Mouse (Mus musculus): ENCODE measurements around the gene Slc6a16. TPM values are rescaled to one million over a fixed set of nuclear protein-coding genes. Genes with fewer than 3 reads are reported as not detected.

Gene Slc6a16
- polyA plus RNA-seq (2017; shearing (Covaris generic)) = not detected

DNA sequence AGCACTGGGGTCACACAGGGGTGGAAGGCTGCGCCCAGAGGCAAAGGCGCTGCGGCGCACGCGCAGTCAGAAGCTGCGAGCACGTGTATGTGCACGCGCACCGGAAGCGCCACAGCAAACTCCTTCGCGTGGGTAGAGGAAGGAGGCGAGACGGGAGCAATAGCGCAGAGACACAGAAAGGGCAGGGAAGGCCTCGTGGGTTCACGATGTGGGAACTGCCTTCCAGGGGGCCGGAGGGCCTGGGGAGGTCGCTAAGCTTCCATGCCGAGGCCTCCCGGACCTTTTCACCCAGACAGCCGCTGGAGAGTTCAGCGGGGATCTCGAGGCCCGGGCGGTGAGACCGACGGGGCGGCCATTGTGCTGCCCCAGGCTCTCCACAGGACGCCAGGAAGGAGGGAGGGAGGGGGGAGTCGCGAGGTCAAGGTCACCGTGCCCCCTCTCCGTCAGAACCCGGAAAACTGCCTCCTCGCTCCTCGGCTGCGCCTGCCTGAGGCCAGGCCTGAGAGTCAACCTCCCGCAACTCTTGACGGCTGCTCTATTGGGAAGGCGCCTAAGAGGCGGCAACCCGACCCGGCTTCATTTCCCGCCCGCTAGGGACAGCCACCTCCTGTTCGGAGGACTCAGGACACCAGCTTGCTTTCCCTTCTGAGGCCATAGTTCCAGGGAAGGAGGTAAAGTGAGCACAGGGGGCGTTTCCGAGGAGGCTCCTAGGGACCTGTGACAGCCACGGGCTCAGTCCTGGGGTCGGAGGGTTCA, at the start of gene Slc6a16:
Slc6a16 (plus strand) TSS at position 453 of the 756 bp plus-strand sequence.

DNA sequence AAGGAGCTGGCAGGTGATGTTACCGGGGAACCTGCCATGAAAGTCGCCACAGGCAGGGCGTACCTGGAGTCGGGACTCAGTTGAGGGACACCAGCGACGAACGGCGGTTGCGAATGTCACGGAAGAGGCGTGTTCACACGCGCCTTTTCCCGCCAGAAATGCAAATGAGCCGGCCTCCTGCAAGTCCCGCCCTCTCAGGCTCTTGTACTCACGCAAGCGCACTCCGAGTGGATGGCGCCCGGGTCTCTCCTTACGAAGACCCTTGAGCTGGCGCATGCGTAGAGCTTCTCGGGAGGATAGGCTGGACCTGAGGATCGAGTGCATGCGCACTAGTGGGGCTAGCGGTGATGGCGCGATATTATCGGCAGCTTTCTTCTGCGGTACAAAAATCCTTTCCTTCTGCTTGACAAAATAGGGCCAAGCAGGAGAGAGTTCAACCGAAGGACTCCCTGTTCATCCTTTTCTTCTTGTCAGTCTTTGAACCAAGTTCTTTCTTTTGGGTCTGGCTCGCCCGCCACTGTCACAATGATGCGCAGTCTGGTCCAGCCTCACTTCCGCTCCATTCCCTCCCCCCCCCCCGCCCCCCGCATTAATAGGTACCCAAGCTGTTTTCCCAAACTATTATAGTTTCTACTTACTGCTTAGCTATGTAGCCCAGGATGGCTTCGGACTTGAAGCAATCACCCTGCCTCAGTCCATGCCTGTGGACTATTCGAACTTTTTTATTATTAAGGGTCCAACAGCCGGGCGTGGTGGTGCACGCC, 36.3 kb upstream of the Slc6a16 start, which contains the start of gene Ccdc155:
Ccdc155 (minus strand) TSS at position 513 of the 764 bp plus-strand sequence.

GRCm38 (mm10) chr7:45211851-45212251, 29.0 kb upstream of the Slc6a16 start, which contains the start of gene Dkkl1:
Dkkl1 (minus strand) TSS chr7:45212147.

GRCm38 (mm10) chr7:45215673-45216441, 25.0 kb upstream of the Slc6a16 start, which contains the start of gene Tead2:
Tead2 (plus strand) TSS chr7:45215753.

DNA sequence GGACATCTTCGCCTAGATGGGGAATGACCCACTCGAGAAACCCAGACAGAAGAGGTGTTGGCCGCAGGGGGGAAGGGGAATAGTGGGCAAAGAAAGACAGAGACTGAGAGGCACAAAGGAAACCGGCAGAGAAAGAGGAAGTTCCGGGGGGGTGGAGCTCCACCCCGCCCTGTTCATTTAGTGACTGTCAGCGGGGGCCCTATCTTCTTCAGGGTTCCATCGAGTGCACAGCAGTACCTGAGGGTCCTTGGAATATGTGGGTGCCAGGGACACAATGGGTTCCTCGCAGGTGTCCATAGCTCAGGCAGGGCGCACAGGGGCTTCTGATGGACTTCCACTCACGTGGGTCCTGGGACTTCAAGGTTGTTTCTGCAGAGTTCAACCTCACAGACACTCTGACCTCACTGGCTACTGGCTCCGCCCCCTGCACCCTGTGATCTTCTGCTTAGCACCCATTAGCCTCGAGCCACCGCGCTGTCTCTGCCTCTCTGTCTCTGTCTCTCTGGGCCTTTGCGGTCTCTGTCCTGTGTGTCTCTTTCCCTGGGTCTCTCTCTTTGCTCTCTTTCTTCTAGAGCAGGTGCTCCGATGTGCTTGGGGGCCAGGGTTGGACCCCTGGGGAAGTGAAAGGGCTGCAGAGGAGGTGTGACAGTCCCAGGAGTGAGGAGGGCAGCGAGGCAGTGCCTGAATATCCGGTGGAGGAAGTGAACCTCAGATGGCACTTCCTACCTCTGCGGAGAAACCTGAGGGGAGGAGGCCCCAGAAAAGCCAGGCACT, 2.0 kb upstream of the Slc6a16 start, which contains the start of gene Cd37:
Cd37 (minus strand) TSS at position 393 of the 774 bp plus-strand sequence.

DNA sequence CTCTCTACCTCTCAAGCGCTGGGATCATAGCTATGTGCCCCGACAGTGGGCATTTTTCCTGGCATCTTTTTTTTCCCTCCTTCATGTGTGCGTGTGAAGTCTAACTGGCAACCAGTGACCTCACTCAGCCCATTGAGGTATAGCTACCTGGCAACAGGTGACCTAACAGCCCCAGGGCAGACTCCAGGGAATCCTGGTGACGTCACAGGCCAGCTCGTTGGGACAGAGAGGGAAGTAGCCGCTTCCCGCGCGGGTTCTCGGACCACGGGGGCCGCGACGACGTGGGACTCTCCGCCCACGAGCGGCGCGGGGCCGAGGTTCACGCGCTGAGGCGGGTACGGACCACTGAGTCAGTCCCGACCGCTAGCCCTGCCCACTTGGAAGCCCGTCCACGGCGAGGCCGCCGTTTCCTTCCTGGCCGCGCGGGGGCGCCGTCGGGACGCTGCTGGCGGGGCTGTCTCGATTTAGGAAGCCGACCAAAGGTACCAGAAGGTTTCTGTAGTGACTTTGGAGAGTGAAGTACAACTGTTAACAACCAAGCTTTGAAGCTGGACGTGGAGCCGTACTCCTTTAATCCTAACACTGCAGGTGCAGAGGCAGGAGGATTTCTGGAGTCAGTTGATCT, 36.4 kb downstream of the Slc6a16 start, which contains the start of gene Slc6a21:
Slc6a21 (plus strand) TSS at position 378 of the 625 bp plus-strand sequence.

Other genes with a start within 250 kb of the Slc6a16 start
- 134 TPM for gene Irf3, start 243.4 kb upstream of the Slc6a16 start, polyA plus RNA-seq (2017; shearing (Covaris generic))
- gene Bcl2l12, start 242.4 kb upstream of the Slc6a16 start, polyA plus RNA-seq (2017; shearing (Covaris generic)) = 13.6 TPM
- gene Scaf1, start 224.7 kb upstream of the Slc6a16 start, polyA plus RNA-seq (2017; shearing (Covaris generic)) = 22.3 TPM
- gene Rras, start 223.1 kb upstream of the Slc6a16 start, polyA plus RNA-seq (2017; shearing (Covaris generic)) = 25.1 TPM
- 1.0 TPM for gene Prr12, start 188.2 kb upstream of the Slc6a16 start, polyA plus RNA-seq (2017; shearing (Covaris generic))
- gene Nosip, start 178.7 kb upstream of the Slc6a16 start, polyA plus RNA-seq (2017; shearing (Covaris generic)) = 78.5 TPM
- gene Prrg2, start 178.4 kb upstream of the Slc6a16 start, polyA plus RNA-seq (2017; shearing (Covaris generic)) = 1.6 TPM
- gene Rcn3, start 148.9 kb upstream of the Slc6a16 start, polyA plus RNA-seq (2017; shearing (Covaris generic)) = 5.5 TPM
- 6.4 TPM for gene Fcgrt, start 137.2 kb upstream of the Slc6a16 start, polyA plus RNA-seq (2017; shearing (Covaris generic))
- 1,883 TPM for gene Rps11, start 116.6 kb upstream of the Slc6a16 start, polyA plus RNA-seq (2017; shearing (Covaris generic))
- gene Rpl13a, start 112.3 kb upstream of the Slc6a16 start, polyA plus RNA-seq (2017; shearing (Covaris generic)) = 3,183 TPM
- gene Gm45713, start 104.9 kb upstream of the Slc6a16 start, polyA plus RNA-seq (2017; shearing (Covaris generic)) = not detected
- 165 TPM for gene Flt3l, start 104.7 kb upstream of the Slc6a16 start, polyA plus RNA-seq (2017; shearing (Covaris generic))
- gene Pih1d1, start 86.8 kb upstream of the Slc6a16 start, polyA plus RNA-seq (2017; shearing (Covaris generic)) = 28.2 TPM
- gene Aldh16a1, start 86.5 kb upstream of the Slc6a16 start, polyA plus RNA-seq (2017; shearing (Covaris generic)) = 36.2 TPM
- not detected for gene Slc17a7, start 77.1 kb upstream of the Slc6a16 start, polyA plus RNA-seq (2017; shearing (Covaris generic))
- not detected for gene Gfy, start 61.5 kb upstream of the Slc6a16 start, polyA plus RNA-seq (2017; shearing (Covaris generic))
- gene Pth2, start 60.1 kb upstream of the Slc6a16 start, polyA plus RNA-seq (2017; shearing (Covaris generic)) = not detected
- 0.95 TPM for gene Ccdc155, start 36.2 kb upstream of the Slc6a16 start, polyA plus RNA-seq (2017; shearing (Covaris generic))
- gene Dkkl1, start 28.9 kb upstream of the Slc6a16 start, polyA plus RNA-seq (2017; shearing (Covaris generic)) = 66.4 TPM
- 1.7 TPM for gene Tead2, start 25.3 kb upstream of the Slc6a16 start, polyA plus RNA-seq (2017; shearing (Covaris generic))
- 386 TPM for gene Cd37, start 2.0 kb upstream of the Slc6a16 start, polyA plus RNA-seq (2017; shearing (Covaris generic))
- 0.93 TPM for gene Slc6a21, start 36.4 kb downstream of the Slc6a16 start, polyA plus RNA-seq (2017; shearing (Covaris generic))
- 5.0 TPM for gene Trpm4, start 92.7 kb downstream of the Slc6a16 start, polyA plus RNA-seq (2017; shearing (Covaris generic))
- gene Hrc, start 94.2 kb downstream of the Slc6a16 start, polyA plus RNA-seq (2017; shearing (Covaris generic)) = not detected
- gene Ppfia3, start 125.9 kb downstream of the Slc6a16 start, polyA plus RNA-seq (2017; shearing (Covaris generic)) = 0.12 TPM
- not detected for gene Lin7b, start 129.5 kb downstream of the Slc6a16 start, polyA plus RNA-seq (2017; shearing (Covaris generic))
- 211 TPM for gene Snrnp70, start 154.7 kb downstream of the Slc6a16 start, polyA plus RNA-seq (2017; shearing (Covaris generic))
- gene Kcna7, start 164.6 kb downstream of the Slc6a16 start, polyA plus RNA-seq (2017; shearing (Covaris generic)) = not detected
- 0.60 TPM for gene Ntf5, start 172.6 kb downstream of the Slc6a16 start, polyA plus RNA-seq (2017; shearing (Covaris generic))
- not detected for gene Lhb, start 179.7 kb downstream of the Slc6a16 start, polyA plus RNA-seq (2017; shearing (Covaris generic))
- 3.2 TPM for gene Gys1, start 193.8 kb downstream of the Slc6a16 start, polyA plus RNA-seq (2017; shearing (Covaris generic))
- gene Ruvbl2, start 197.0 kb downstream of the Slc6a16 start, polyA plus RNA-seq (2017; shearing (Covaris generic)) = 32.3 TPM
- gene Ftl1, start 218.8 kb downstream of the Slc6a16 start, polyA plus RNA-seq (2017; shearing (Covaris generic)) = 2,366 TPM
- 236 TPM for gene Bax, start 225.8 kb downstream of the Slc6a16 start, polyA plus RNA-seq (2017; shearing (Covaris generic))
- 1.3 TPM for gene Tulp2, start 240.8 kb downstream of the Slc6a16 start, polyA plus RNA-seq (2017; shearing (Covaris generic))
- 0.89 TPM for gene Gm45808, start 245.7 kb downstream of the Slc6a16 start, polyA plus RNA-seq (2017; shearing (Covaris generic))
- 0.80 TPM for gene Dhdh, start 247.7 kb downstream of the Slc6a16 start, polyA plus RNA-seq (2017; shearing (Covaris generic))